Mouse (Mus musculus) heart, postnatal 0 days (tissue): ENCODE results near the gene Vmn1r55. TPM values are rescaled to one million over a fixed set of nuclear protein-coding genes. Genes with fewer than 3 reads are reported as not detected.
"Not testable (repeated sequence)": the region's sequence is repeated elsewhere in the genome, so short reads cannot be mapped to it uniquely, and the experiment has no call there.

Experiments
- ATAC-seq: fragments of 200-750 bp; cut with Nextera tagmentation; 2 replicates; pipeline ENCODE4 v1.8.0; 2017; ENCODE audit warnings: low read depth, moderate number of reproducible peaks, moderate library complexity; ENCODE audit not compliant: insufficient read depth
- DNase-seq: peaks from one replicate; pipeline ENCODE4 v3.0.0-alpha.2; 2016; ENCODE audit warnings: low spot score
- H3K27ac ChIP-seq: fragments of 300-500 bp; sonication (generic); 2 replicates; pipeline ENCODE4 v1.5.1; 2014; ENCODE audit warnings: low read depth, mild to moderate bottlenecking
- H3K27me3 ChIP-seq: fragments of 300-500 bp; sonication (generic); 2 replicates; pipeline ENCODE4 v1.6.1; 2014; ENCODE audit warnings: low read length, mixed read lengths; ENCODE audit not compliant: control insufficient read depth, insufficient read depth
- H3K36me3 ChIP-seq: fragments of 300-500 bp; sonication (generic); replicated peaks from 2 replicates; pipeline ENCODE4 v1.6.1; 2014; ENCODE audit warnings: low read length, mixed read lengths; ENCODE audit not compliant: control insufficient read depth, insufficient read depth
- H3K4me1 ChIP-seq: fragments of 300-500 bp; sonication (generic); 2 replicates; pipeline ENCODE4 v1.6.1; 2014; ENCODE audit warnings: antibody characterized with exemption; ENCODE audit not compliant: control insufficient read depth, insufficient read depth
- H3K4me2 ChIP-seq: fragments of 300-500 bp; sonication (generic); 2 replicates; pipeline ENCODE4 v1.6.1; 2014; ENCODE audit warnings: low read depth, mild to moderate bottlenecking, low read length, moderate library complexity
- H3K4me3 ChIP-seq: fragments of 300-500 bp; sonication (generic); 2 replicates; pipeline ENCODE4 v1.5.1; 2014; ENCODE audit warnings: low read depth, low read length
- H3K9ac ChIP-seq: fragments of 300-500 bp; sonication (generic); replicated peaks from 2 replicates; pipeline ENCODE4 v1.6.1; 2014; ENCODE audit warnings: low read depth, low read length, mixed read lengths
- H3K9me3 ChIP-seq: fragments of 300-500 bp; sonication (generic); replicated peaks from 2 replicates; pipeline ENCODE4 v1.6.1; 2016; ENCODE audit warnings: low read length; ENCODE audit not compliant: control insufficient read depth
- CTCF ChIP-seq: IDR thresholded peaks from 2 replicates; pipeline ENCODE4 v1.5.1; 2016; ENCODE audit warnings: antibody characterized with exemption, control low read depth, low read depth
- EP300 ChIP-seq: IDR thresholded peaks from 2 replicates; pipeline ENCODE4 v1.6.1; 2016; ENCODE audit warnings: antibody characterized with exemption, low read depth
- WGBS: fragments of 180-500 bp; shearing (Covaris S2); extraction: QIAGEN DNeasy Blood & Tissue Kit; methylation state at CpG from one replicate; pipeline ENCODE4 v1.1.7; 2014; 5-methylcytosine and 5-hydroxymethylcytosine counted together
- microRNA-seq: library from miRNA; unstranded; fragments of <30 nt; microRNA quantifications from one replicate; pipeline ENCODE4, GENCODE M21; 2016
- polyA plus RNA-seq: library from polyadenylated mRNA; unstranded; fragments of >200 nt; fragmentation: Nextera tagmentation; extraction: Ambion mirVana; gene quantifications from 2 replicates; pipeline ENCODE4 v1.2.1, GENCODE M21; 2015
- total RNA-seq: library from RNA; depleted of rRNA; stranded (reverse); fragments of >200 nt; gene quantifications from 2 replicates; pipeline ENCODE4 v1.2.3, GENCODE M21; 2014; ENCODE audit warnings: low replicate concordance; rRNA removed

Gene Vmn1r55
- total and polyA plus RNA-seq, 2 experiments from 2014 or later, result not detected

DNA sequence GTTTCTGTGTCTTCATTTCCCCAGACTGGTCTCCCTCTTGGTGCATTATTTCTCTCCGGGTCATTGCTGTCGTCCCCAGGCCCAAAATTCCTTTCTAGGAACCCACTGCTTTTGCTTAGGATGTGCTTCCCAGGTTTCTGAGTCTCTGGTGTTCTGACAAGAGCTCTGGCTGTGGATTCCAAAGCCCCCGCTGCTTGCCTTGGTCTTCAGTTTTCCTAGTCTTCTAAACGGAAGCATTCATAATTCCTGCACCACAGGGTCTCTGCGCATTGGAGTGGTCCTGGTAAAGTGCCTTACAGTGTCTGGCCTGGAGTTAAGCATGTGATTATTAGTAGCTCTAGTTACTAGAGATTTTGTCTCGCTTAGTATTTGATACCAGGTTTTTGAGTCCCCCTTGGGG is 68.7 kb downstream of the Vmn1r55 start:
- DNase-seq, result no peak
- no peak for ATAC-seq
- peak overlapping the region; percentile 97 for H3K27ac ChIP-seq
- peak overlapping the region; percentile 92 for H3K4me3 ChIP-seq
- TF ChIP-seq CTCF (no peak), EP300 (no peak)
- peaks cover 16% of the 10 kb centered on the region for H3K4me1 ChIP-seq
- no peaks in the 10 kb centered on the region for H3K9me3 ChIP-seq
- peaks cover 50% of the 10 kb centered on the region for H3K36me3 ChIP-seq
- H3K4me2 ChIP-seq, result peak overlapping the region; percentile 80
- WGBS, result 3% methylated on average over 6 of the region's 6 CpGs
- H3K9ac ChIP-seq, result peak overlapping the region; percentile 95
- H3K27me3 ChIP-seq, result no peaks in the 10 kb centered on the region

DNA sequence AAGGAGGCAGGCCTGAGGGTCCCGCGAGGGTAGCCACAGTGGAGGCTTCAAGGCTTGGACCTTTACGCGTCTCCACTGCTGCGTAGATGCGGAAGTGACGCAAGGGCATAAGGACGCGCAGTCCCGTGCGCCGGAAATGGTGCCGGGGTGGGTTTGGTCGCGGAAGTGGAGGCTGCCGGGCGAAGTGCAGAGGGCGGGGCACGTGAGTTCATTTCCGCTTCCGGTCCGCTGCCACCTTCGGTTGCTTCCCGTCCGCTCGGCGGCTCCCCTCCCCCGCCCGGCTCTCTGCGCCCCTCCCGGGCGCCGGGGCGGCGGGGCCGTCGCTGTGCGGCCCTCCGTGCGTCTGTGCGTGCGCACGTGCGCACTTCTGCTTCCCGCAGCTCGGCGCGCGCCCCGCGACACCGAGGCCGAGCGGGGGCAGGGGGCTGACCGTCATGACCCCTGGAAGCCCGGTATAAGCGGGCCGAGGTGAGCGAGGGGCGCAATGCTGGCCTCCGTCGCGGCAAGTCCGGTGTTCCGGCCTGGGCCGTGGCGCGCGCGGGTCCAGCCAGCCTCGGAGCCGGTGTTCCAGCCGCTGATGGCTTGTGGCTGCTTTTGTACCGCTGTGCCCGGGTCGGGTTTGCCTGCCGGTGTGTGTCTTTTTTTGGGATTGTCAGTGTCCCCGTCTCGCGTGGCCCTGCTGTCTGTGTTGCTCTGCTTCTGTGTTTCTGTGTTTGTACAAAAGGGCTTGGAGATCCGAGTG is 69.3 kb downstream of the Vmn1r55 start, which contains the start of gene Epn1:
Gene Epn1, plus strand, starts transcription at position 226 of the 742 bp plus-strand sequence.
- Histone ChIP-seq H3K27ac (peak within 1 kb of the TSS; percentile 97), H3K9ac (peak within 1 kb of the TSS; percentile 95), H3K27me3 (no peaks in the 10 kb centered on the region), H3K36me3 (peaks cover 51% of the 10 kb centered on the region), H3K9me3 (no peaks in the 10 kb centered on the region), H3K4me1 (peaks cover 16% of the 10 kb centered on the region), H3K4me2 (peak within 1 kb of the TSS; percentile 80), H3K4me3 (peak within 1 kb of the TSS; percentile 92)
- under 1% methylated on average over 81 of the region's 81 CpGs for WGBS
- TF ChIP-seq CTCF, result no peak
- peak; percentile 92 for TF ChIP-seq EP300
- ATAC-seq (peak; percentile 98), DNase-seq (peak; percentile 96)

DNA sequence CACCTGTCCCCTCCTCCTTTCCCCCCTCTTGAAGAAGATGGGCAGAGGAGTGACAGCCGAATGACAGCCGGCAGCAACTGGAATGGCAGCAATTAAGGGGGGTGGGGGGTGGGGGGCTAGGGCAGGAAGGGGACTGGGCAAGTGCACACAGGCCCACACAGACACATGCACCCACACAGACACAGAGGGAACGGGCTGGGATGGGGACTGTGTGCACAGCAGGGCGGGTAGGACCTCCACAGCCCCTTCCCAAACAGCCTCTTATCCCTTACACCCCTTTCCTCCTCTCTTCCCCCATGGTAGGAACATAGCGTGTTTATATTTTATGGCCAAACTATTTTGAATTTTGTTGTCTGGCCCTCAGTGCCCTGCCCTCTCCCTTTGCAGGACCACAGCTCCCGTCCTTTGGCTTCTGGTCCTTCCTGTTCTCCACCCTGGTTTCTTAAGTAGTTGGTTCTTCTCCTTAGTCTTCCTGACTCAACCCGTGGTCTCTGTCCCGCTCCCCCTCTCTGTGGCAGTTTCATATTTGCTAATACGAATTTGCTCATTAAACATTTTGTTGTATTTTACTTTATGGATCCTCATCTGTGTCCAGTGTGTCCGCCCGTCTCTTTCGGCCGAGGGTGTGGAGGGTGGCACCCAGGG is 70.0 kb downstream of the Vmn1r55 start:
- peak overlapping the region; percentile 97 for H3K27ac ChIP-seq
- DNase-seq, H3K27me3 ChIP-seq, ATAC-seq, H3K9me3 ChIP-seq: not testable (repeated sequence)
- H3K36me3 ChIP-seq, result peaks cover 52% of the 10 kb centered on the region
- peak overlapping the region; percentile 95; the same call in 1 of the 2 replicates for H3K9ac ChIP-seq
- 46% methylated on average over 9 of the region's 13 CpGs for WGBS
- peak overlapping the region; percentile 80 for H3K4me2 ChIP-seq
- H3K4me1 ChIP-seq, result peaks cover 16% of the 10 kb centered on the region; the same call in 1 of the 2 replicates
- peak overlapping the region; percentile 92 for H3K4me3 ChIP-seq

Small RNAs within 50 kb of the gene (microRNA-seq; reads per million reads assigned to microRNA genes)
- not detected for gene Gm26217

Other genes starting within 250 kb of the Vmn1r55 start
- gene Gm36210, start 243.2 kb downstream of the Vmn1r55 start, total RNA-seq, result 0.88 TPM in 1 of 2 replicates, not detected in the other
- gene Gm36210, start 243.2 kb downstream of the Vmn1r55 start, polyA plus RNA-seq, result 0.08 and 0.12 TPM in 2 replicates
- gene Zfp628, start 234.5 kb downstream of the Vmn1r55 start, total RNA-seq, result 8.9 and 13.1 TPM in 2 replicates
- 1.7 and 1.9 TPM in 2 replicates for gene Zfp628, start 234.5 kb downstream of the Vmn1r55 start, polyA plus RNA-seq
- gene Nat14, start 227.6 kb downstream of the Vmn1r55 start, total RNA-seq, result 2.0 and 4.2 TPM in 2 replicates
- 2.8 and 3.6 TPM in 2 replicates for gene Nat14, start 227.6 kb downstream of the Vmn1r55 start, polyA plus RNA-seq
- 3.5 and 5.0 TPM in 2 replicates for gene Ssc5d, start 223.9 kb downstream of the Vmn1r55 start, total RNA-seq
- 1.1 and 1.2 TPM in 2 replicates for gene Ssc5d, start 223.9 kb downstream of the Vmn1r55 start, polyA plus RNA-seq
- gene Sbk2, start 185.3 kb downstream of the Vmn1r55 start, total RNA-seq, result 16.4 and 19.9 TPM in 2 replicates
- 22.0 and 24.3 TPM in 2 replicates for gene Sbk2, start 185.3 kb downstream of the Vmn1r55 start, polyA plus RNA-seq
- 3.2 and 3.9 TPM in 2 replicates for gene Sbk3, start 178.5 kb downstream of the Vmn1r55 start, total RNA-seq
- gene Sbk3, start 178.5 kb downstream of the Vmn1r55 start, polyA plus RNA-seq, result 2.7 and 4.1 TPM in 2 replicates
- 8.3 and 15.0 TPM in 2 replicates for gene Zfp579, start 153.5 kb downstream of the Vmn1r55 start, total RNA-seq
- gene Zfp579, start 153.5 kb downstream of the Vmn1r55 start, polyA plus RNA-seq, result 25.4 and 30.6 TPM in 2 replicates
- gene Zfp524, start 135.3 kb downstream of the Vmn1r55 start, total RNA-seq, result 11.0 and 15.6 TPM in 2 replicates
- gene Zfp524, start 135.3 kb downstream of the Vmn1r55 start, polyA plus RNA-seq, result 12.5 and 15.1 TPM in 2 replicates
- 37.2 and 56.9 TPM in 2 replicates for gene Fiz1, start 135.0 kb downstream of the Vmn1r55 start, total RNA-seq
- 14.4 and 14.7 TPM in 2 replicates for gene Fiz1, start 135.0 kb downstream of the Vmn1r55 start, polyA plus RNA-seq
- gene Gm44973, start 134.2 kb downstream of the Vmn1r55 start, total RNA-seq, result not detected in 2 replicates
- 0.75 and 1.1 TPM in 2 replicates for gene Gm44973, start 134.2 kb downstream of the Vmn1r55 start, polyA plus RNA-seq
- 17.6 and 24.9 TPM in 2 replicates for gene Zfp865, start 129.3 kb downstream of the Vmn1r55 start, total RNA-seq
- gene Zfp865, start 129.3 kb downstream of the Vmn1r55 start, polyA plus RNA-seq, result 1.8 and 2.0 TPM in 2 replicates
- 1.0 and 2.8 TPM in 2 replicates for gene Ccdc106, start 129.1 kb downstream of the Vmn1r55 start, total RNA-seq
- 0.33 and 0.85 TPM in 2 replicates for gene Ccdc106, start 129.1 kb downstream of the Vmn1r55 start, polyA plus RNA-seq
- 0.99 TPM in 1 of 2 replicates, not detected in the other for gene 4632433K11Rik, start 115.6 kb downstream of the Vmn1r55 start, total RNA-seq
- gene 4632433K11Rik, start 115.6 kb downstream of the Vmn1r55 start, polyA plus RNA-seq, result not detected in 2 replicates
- 7.2 and 8.3 TPM in 2 replicates for gene Zfp784, start 111.2 kb downstream of the Vmn1r55 start, total RNA-seq
- gene Zfp784, start 111.2 kb downstream of the Vmn1r55 start, polyA plus RNA-seq, result 8.0 and 8.2 TPM in 2 replicates
- 15.0 TPM in 1 of 2 replicates, not detected in the other for gene Zfp580, start 98.1 kb downstream of the Vmn1r55 start, total RNA-seq
- 14.7 and 16.6 TPM in 2 replicates for gene Zfp580, start 98.1 kb downstream of the Vmn1r55 start, polyA plus RNA-seq
- gene U2af2, start 87.5 kb downstream of the Vmn1r55 start, total RNA-seq, result 95.2 and 99.1 TPM in 2 replicates
- 38.0 and 39.3 TPM in 2 replicates for gene U2af2, start 87.5 kb downstream of the Vmn1r55 start, polyA plus RNA-seq
- 208 and 236 TPM in 2 replicates for gene Epn1, start 69.4 kb downstream of the Vmn1r55 start, total RNA-seq
- gene Epn1, start 69.4 kb downstream of the Vmn1r55 start, polyA plus RNA-seq, result 53.0 and 56.4 TPM in 2 replicates
- not detected in 2 replicates for gene Rfpl4, start 32.7 kb downstream of the Vmn1r55 start, total RNA-seq
- not detected in 2 replicates for gene Rfpl4, start 32.7 kb downstream of the Vmn1r55 start, polyA plus RNA-seq
- 0.35 and 1.1 TPM in 2 replicates for gene Rasl2-9, start 23.7 kb downstream of the Vmn1r55 start, total RNA-seq
- 4.4 and 6.5 TPM in 2 replicates for gene Rasl2-9, start 23.7 kb downstream of the Vmn1r55 start, polyA plus RNA-seq
- gene Vmn1r56, start 47.1 kb upstream of the Vmn1r55 start, total RNA-seq, result not detected in 2 replicates
- gene Vmn1r56, start 47.1 kb upstream of the Vmn1r55 start, polyA plus RNA-seq, result not detected in 2 replicates
- not detected in 2 replicates for gene Vmn1r57, start 68.8 kb upstream of the Vmn1r55 start, total RNA-seq
- not detected in 2 replicates for gene Vmn1r57, start 68.8 kb upstream of the Vmn1r55 start, polyA plus RNA-seq
- not detected in 2 replicates for gene Gm5065, start 200.9 kb upstream of the Vmn1r55 start, total RNA-seq
- not detected in 2 replicates for gene Gm5065, start 200.9 kb upstream of the Vmn1r55 start, polyA plus RNA-seq
- gene Nlrp2, start 201.4 kb upstream of the Vmn1r55 start, total RNA-seq, result not detected in 2 replicates
- not detected in 2 replicates for gene Nlrp2, start 201.4 kb upstream of the Vmn1r55 start, polyA plus RNA-seq